Mouse (Mus musculus) kidney, adult 11 months (tissue): ENCODE measurements around the gene Mrgpra1.
"Not testable (repeated sequence)": the region's sequence is repeated elsewhere in the genome, so short reads cannot be mapped to it uniquely, and the experiment has no call there.

Experiments used
- DNase-seq: peaks from one replicate; pipeline ENCODE4 v3.0.0; 2022

The Mrgpra1 gene

DNA sequence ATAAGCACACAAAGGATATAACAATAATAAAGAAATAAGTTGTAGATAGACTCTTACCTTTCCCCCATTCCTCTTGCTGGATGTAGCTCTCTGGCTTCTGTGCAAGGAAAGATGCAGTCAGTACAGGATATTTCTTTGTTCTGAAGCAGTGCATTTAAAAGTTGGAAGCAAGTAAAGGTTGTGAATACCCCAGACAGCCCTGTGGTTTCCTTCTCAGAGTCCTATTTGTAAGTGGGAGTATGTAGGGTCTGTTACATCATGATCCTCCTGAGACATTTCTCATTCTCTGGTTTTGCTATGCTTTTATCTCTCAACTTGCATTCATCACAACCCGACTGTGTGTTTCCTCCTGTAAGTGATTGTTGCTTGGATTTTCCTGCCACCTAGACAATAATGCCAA, at the start of gene Mrgpra1:
TSS of gene Mrgpra1 (minus strand) at position 101 of the 400 bp plus-strand sequence.
- DNase-seq: no peak

DNA sequence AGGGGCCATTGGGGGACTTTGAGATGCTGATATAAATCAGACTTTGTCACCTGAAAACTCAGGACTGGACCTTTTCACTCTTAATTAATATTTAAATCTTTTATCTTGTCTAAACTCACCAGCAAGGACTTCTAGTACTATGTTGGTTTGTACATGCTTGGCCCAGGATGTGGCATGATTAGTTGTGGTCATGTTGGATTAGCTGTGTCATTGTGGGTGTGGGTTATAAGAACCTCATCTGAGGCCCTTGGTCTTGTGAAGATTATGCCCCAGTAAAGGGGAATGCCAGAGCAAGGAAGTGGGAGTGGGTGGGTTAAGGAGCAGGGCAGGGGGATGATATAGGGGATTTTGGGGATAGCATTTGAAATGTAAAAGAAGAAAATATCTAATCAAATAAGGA, 47.1 kb upstream of the Mrgpra1 start:
- no peak for DNase-seq

DNA sequence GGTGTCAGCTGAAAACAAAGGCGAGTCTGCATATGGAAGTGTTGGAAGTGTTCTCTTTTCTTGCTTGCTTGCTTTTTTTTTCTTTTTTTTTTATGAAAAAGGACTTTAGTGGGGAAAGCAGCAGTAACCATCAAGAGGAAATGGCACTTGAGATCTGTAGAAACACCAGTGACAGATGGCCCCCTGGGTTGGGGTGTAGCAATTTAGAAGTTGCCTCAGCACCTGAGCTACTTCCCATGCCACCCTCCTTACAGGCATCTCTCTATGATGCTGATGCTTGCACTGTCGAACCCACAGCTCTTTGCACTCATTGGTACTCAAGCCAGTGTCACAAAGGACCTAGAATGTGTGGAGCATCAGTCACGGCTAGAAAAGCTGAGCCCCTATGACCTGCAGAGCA, 5.6 kb downstream of the Mrgpra1 start:
- no peak for DNase-seq

DNA sequence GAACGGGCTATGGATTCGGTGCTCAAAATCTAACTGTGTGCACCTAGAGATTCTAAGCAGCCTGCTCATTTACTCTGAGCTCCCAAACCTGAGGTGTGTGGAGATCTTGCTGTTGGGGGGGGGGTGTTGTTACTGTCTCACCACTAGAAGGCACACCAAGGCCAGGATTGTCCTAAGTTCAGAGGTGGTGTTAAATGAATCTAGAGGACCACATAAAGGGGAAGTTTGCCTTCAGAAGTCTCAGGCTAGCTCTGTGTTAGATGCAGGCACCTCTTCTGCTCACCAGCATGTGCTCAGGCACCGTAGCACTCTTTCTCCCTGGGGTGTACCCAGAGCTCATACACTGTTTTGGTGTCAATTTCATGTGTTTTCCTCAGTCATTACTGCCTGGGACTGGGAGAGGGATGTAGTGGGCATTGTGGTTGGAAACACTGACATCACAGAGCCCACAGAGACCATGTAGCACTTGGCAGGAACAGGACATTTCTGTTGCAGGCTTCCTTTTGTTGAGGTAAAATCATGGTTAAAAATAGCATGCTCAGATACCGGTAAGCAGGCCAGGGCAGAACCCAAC, 8.0 kb downstream of the Mrgpra1 start:
- DNase-seq: no peak

DNA sequence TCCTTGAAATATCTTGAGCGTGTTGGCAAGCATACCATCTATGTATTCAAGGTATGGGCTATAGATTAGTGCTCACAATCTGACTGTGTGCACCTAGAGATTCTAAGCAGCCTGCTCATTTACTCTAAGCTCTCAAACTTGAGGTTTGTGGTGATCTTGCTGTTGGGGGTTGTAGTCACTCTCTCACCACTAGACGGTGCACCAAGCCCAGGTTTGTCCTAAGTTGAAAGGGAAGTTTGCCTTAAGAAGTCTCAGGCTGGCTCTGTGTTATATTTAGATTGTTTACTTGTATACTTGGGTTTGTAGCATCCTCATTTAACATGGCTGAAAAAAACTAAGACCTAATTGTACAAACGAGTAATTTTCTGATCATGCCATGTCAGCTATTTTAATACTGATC, 12.2 kb downstream of the Mrgpra1 start:
- DNase-seq: not testable (repeated sequence)

DNA sequence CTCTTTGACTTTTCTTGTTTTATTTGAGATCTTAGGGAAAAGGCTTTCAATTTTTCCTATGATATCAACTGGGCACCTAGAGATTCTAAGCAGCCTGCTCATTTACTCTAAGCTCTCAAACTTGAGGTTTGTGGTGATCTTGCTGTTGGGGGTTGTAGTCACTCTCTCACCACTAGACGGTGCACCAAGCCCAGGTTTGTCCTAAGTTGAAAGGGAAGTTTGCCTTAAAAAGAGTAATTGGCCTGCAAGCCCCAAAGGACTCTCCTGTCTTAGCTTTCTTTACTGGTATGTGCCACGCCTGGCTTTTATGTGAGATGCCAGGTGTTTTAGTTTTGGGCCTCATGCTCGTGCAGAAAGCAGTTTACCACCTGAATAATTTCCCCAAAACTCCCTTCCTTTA, 12.7 kb downstream of the Mrgpra1 start:
- DNase-seq: not testable (repeated sequence)

DNA sequence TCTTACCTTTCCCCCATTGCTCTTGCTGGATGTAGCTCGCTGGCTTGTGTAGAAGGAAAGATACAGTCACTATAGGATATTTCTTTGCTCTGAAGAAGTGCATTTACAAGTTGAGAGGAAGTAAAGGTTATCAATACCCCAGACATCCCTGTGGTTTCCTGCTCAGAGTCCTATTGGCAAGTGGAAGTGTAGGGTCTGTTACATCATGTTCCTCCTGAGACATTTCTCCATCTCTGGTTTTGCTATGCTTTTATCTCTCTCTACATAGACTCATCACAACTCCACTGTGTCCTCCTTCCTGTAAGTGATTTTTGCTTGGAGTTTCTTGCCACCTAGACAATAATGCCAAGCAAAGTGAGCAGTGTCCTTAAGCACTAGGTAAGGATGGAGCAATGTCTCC, 35.7 kb downstream of the Mrgpra1 start:
- DNase-seq: no peak

DNA sequence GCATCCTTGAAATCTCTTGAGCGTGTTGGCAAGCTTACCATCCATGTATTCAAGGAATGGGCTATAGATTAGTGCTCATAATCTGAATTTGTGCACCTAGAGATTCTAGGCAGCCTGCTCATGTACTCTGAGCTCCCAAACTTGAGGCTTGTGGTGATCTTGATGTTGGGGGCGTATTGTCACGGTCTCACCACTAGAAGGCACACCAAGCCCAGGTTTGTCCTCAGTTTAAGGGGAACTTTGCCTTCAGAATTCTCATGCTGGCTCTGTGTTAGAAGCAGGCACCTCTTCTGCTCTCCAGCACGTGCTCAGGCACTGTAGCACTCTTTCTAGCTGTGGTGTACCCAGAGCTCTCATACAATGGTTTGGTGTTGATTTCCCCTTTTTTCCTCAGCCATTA, 41.8 kb downstream of the Mrgpra1 start:
- no peak for DNase-seq

DNA sequence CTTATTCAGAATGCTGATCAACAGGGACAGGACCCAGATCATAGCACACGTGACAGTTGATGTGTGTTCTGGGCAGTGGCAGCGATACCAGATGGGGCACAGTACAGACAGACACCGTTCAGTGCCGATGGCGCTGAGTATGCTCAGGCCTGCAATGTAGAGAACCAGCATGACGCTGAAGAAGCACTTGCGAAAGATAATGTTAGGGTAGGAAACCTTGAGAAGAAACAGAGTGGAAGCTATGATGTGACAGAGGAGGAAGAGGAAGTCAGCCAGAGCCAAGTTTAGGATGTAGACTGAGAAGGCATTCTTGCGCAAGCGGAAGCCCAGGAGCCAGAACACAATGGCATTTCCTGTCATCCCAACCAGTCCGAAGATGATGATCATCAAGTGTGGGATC, 44.2 kb downstream of the Mrgpra1 start:
- no peak for DNase-seq

DNA sequence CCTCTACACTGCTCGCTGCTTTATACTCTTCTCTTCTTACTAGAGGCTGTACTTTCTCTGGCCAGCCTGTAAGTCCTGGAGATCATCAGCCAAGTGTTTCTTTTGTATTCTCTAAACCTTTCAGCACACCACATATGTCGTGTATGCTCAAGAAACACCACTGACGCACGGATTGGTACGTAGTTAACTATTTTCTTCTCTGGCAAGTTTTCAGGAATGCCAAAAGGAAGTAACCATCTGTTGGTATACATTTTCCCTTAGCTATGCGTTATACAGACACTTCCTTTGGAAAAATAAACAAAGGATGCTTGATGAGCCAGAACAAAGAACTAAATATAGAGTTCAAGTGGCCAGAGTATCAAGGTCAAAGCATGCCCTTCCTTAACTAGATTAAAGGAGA, 49.4 kb downstream of the Mrgpra1 start:
- DNase-seq: not testable (repeated sequence)

DNA sequence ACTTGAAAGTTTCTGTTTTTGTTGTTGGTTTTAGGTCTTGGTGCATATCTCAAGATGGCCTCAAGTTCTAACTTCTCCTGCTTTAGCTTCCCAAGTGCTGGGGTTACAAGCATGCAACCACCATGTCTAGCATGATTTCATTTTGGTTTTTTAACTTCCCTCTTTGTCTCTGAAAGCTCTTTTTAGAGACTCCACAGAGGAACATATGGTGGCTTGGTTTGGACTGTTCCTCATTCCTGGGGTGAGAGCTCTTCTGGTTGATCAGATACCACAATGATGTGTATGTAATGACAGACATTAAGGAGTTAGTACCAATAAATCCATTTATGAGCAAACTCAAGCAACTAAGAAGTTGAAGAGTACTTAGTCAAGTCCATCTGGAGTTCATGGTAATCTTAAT, 54.4 kb downstream of the Mrgpra1 start:
- DNase-seq: not testable (repeated sequence)
